Mouse (Mus musculus) MEL (cell line): ENCODE results near the gene Kcnn3. TPM values are rescaled to one million over a fixed set of nuclear protein-coding genes. Genes with fewer than 3 reads are reported as not detected.
A peak's percentile ranks its signal among the peaks of the same experiment; 100 is the strongest.

Experiments
- DNase-seq: peaks from one replicate; pipeline ENCODE4 v3.0.0; 2011; ENCODE audit warnings: low read depth, low spot score
- H3K27ac ChIP-seq: 2 replicates; pipeline ENCODE4 v1.5.1; 2012; ENCODE audit warnings: low read depth, mild to moderate bottlenecking, control low read depth, low read length, moderate library complexity; ENCODE audit not compliant: control insufficient read depth
- H3K27me3 ChIP-seq, 2 experiments: fragments of 150-350 bp in 1 of 2; sonication (generic) in 1 of 2; 2 replicates each; pipeline ENCODE4 v1.6.1; 2012; ENCODE audit warnings: low read length in 2 of 2, mild to moderate bottlenecking in 2 of 2, improper control_type of control experiment in 1 of 2, moderate library complexity in 1 of 2; ENCODE audit not compliant: insufficient read depth in 2 of 2, control insufficient read depth in 1 of 2
- H3K36me3 ChIP-seq, 2 experiments: 2 replicates each; pipeline ENCODE4 v1.6.1; 2012 to 2014; ENCODE audit warnings: low read length in 2 of 2, improper control_type of control experiment in 1 of 2, inconsistent platforms in 1 of 2, mild to moderate bottlenecking in 1 of 2; ENCODE audit not compliant: insufficient read depth in 2 of 2, control insufficient read depth in 1 of 2
- H3K4me1 ChIP-seq, 2 experiments: fragments of 150-350 bp in 1 of 2; sonication (generic) in 1 of 2; 2 replicates each; pipeline ENCODE4 v1.6.1; 2012; ENCODE audit warnings: low read length in 2 of 2, improper control_type of control experiment in 1 of 2, mild to moderate bottlenecking in 1 of 2; ENCODE audit not compliant: insufficient read depth in 2 of 2, control insufficient read depth in 1 of 2
- H3K4me3 ChIP-seq, 2 experiments: fragments of 150-350 bp in 1 of 2; sonication (generic) in 1 of 2; 2 replicates each; pipeline ENCODE4 v1.5.1; 2012; ENCODE audit warnings: low read depth in 2 of 2, low read length in 2 of 2, mild to moderate bottlenecking in 2 of 2, moderate library complexity in 2 of 2, control low read depth in 1 of 2, improper control_type of control experiment in 1 of 2; ENCODE audit not compliant: control insufficient read depth in 1 of 2, insufficient read depth in 1 of 2
- H3K79me2 ChIP-seq: 2 replicates; pipeline ENCODE4 v1.6.1; 2012; ENCODE audit warnings: mild to moderate bottlenecking, low read length, moderate library complexity; ENCODE audit not compliant: control insufficient read depth, poor library complexity, insufficient read depth
- H3K9ac ChIP-seq: 2 replicates; pipeline ENCODE4 v1.6.1; 2012; ENCODE audit warnings: low read depth, mild to moderate bottlenecking, control low read depth, low read length, moderate library complexity; ENCODE audit not compliant: control insufficient read depth, poor library complexity, severe bottlenecking
- H3K9me3 ChIP-seq: fragments of 150-350 bp; sonication (generic); replicated peaks from 2 replicates; pipeline ENCODE4 v1.6.1; 2012; ENCODE audit warnings: mild to moderate bottlenecking, low read length, improper control_type of control experiment, moderate library complexity; ENCODE audit not compliant: insufficient read depth
- BHLHE40 ChIP-seq: IDR thresholded peaks from 2 replicates; pipeline ENCODE4 v1.6.1; 2012; ENCODE audit warnings: low read depth, mild to moderate bottlenecking, inconsistent platforms, low read length, improper control_type of control experiment, borderline replicate concordance
- CHD1 ChIP-seq: IDR thresholded peaks from 2 replicates; pipeline ENCODE4 v1.6.1; 2012; ENCODE audit warnings: low read depth, mild to moderate bottlenecking, inconsistent platforms, low read length, improper control_type of control experiment
- CTCF ChIP-seq, 3 experiments: IDR thresholded peaks in 2 of 3; conservative IDR thresholded peaks in 1 of 3; 2 replicates each; pipeline ENCODE4 v1.5.1; 2011 to 2012; ENCODE audit warnings: low read length in 3 of 3, low read depth in 2 of 3, mild to moderate bottlenecking in 2 of 3, improper control_type of control experiment in 1 of 3, inconsistent platforms in 1 of 3, mixed read lengths in 1 of 3, moderate library complexity in 1 of 3; ENCODE audit not compliant: control insufficient read depth in 1 of 3, insufficient read depth in 1 of 3, poor library complexity in 1 of 3, severe bottlenecking in 1 of 3
- ETS1 ChIP-seq: IDR thresholded peaks from 2 replicates; pipeline ENCODE4 v1.6.1; 2012; ENCODE audit warnings: low read depth, mild to moderate bottlenecking, inconsistent platforms, low read length, improper control_type of control experiment, moderate library complexity
- GABPA ChIP-seq: IDR thresholded peaks from 2 replicates; pipeline ENCODE4 v1.6.1; 2012; ENCODE audit warnings: low read depth, mild to moderate bottlenecking, inconsistent platforms, low read length, improper control_type of control experiment, moderate library complexity
- GATA1 ChIP-seq: IDR thresholded peaks from 2 replicates; pipeline ENCODE4 v1.6.1; 2011; ENCODE audit warnings: low read depth, low read length, improper control_type of control experiment
- HCFC1 ChIP-seq: IDR thresholded peaks from 2 replicates; pipeline ENCODE4 v1.6.1; 2012; ENCODE audit warnings: low read depth, mild to moderate bottlenecking, inconsistent platforms, low read length, improper control_type of control experiment, moderate library complexity
- JUND ChIP-seq: IDR thresholded peaks from 2 replicates; pipeline ENCODE4 v1.6.1; 2011; ENCODE audit warnings: low read depth, mild to moderate bottlenecking, improper control_type of control experiment, low read length
- MAFK ChIP-seq: IDR thresholded peaks from 2 replicates; pipeline ENCODE4 v1.6.1; 2011; ENCODE audit warnings: low read depth, mild to moderate bottlenecking, low read length, improper control_type of control experiment, borderline replicate concordance
- MAX ChIP-seq: IDR thresholded peaks from 2 replicates; pipeline ENCODE4 v1.6.1; 2011; ENCODE audit warnings: low read length, improper control_type of control experiment
- MAZ ChIP-seq: IDR thresholded peaks from 2 replicates; pipeline ENCODE4 v1.6.1; 2012; ENCODE audit warnings: low read depth, mild to moderate bottlenecking, inconsistent platforms, low read length, improper control_type of control experiment
- MEF2A ChIP-seq: IDR thresholded peaks from 2 replicates; pipeline ENCODE4 v1.6.1; 2014; ENCODE audit warnings: low read depth, mild to moderate bottlenecking, inconsistent platforms, low read length, improper control_type of control experiment; ENCODE audit not compliant: poor library complexity, insufficient replicate concordance, severe bottlenecking; ENCODE audit errors: extremely low read depth
- MXI1 ChIP-seq: IDR thresholded peaks from 2 replicates; pipeline ENCODE4 v1.6.1; 2011; ENCODE audit warnings: mild to moderate bottlenecking, low read depth, low read length, improper control_type of control experiment
- MYC ChIP-seq: IDR thresholded peaks from 2 replicates; pipeline ENCODE4 v1.6.1; 2011; ENCODE audit warnings: low read depth, mild to moderate bottlenecking, low read length, improper control_type of control experiment, moderate library complexity
- NELFE ChIP-seq: IDR thresholded peaks from 2 replicates; pipeline ENCODE4 v1.6.1; 2011; ENCODE audit warnings: low read depth, low read length, improper control_type of control experiment
- NRF1 ChIP-seq: IDR thresholded peaks from 2 replicates; pipeline ENCODE4 v1.6.1; 2014; ENCODE audit warnings: low read depth, mild to moderate bottlenecking, inconsistent platforms, low read length, improper control_type of control experiment, moderate library complexity; ENCODE audit not compliant: poor library complexity, insufficient read depth, severe bottlenecking
- POLR2AphosphoS2 ChIP-seq: IDR thresholded peaks from 2 replicates; pipeline ENCODE4 v1.6.1; 2011; ENCODE audit warnings: low read length, improper control_type of control experiment
- POLR2AphosphoS5 ChIP-seq: IDR thresholded peaks from 2 replicates; pipeline ENCODE4 v1.6.1; 2012; ENCODE audit warnings: low read depth, borderline replicate concordance, mild to moderate bottlenecking, inconsistent platforms, low read length, moderate library complexity, mixed read lengths
- RAD21 ChIP-seq: IDR thresholded peaks from 2 replicates; pipeline ENCODE4 v1.6.1; 2011; ENCODE audit warnings: mild to moderate bottlenecking, low read depth, low read length, improper control_type of control experiment
- RCOR1 ChIP-seq: IDR thresholded peaks from 2 replicates; pipeline ENCODE4 v1.6.1; 2012; ENCODE audit warnings: low read depth, mild to moderate bottlenecking, inconsistent platforms, low read length, improper control_type of control experiment
- SMC3 ChIP-seq: IDR thresholded peaks from 2 replicates; pipeline ENCODE4 v1.6.1; 2011; ENCODE audit warnings: low read depth, low read length, improper control_type of control experiment
- TAL1 ChIP-seq: IDR thresholded peaks from 2 replicates; pipeline ENCODE4 v1.6.1; 2012; ENCODE audit warnings: mild to moderate bottlenecking, inconsistent platforms, low read length, moderate library complexity, mixed read lengths
- TBP ChIP-seq: IDR thresholded peaks from 2 replicates; pipeline ENCODE4 v1.8.0; 2011; ENCODE audit warnings: low read depth, low read length, improper control_type of control experiment
- UBTF ChIP-seq: IDR thresholded peaks from 2 replicates; pipeline ENCODE4 v1.6.1; 2012; ENCODE audit warnings: low read depth, mild to moderate bottlenecking, inconsistent platforms, low read length, improper control_type of control experiment, moderate library complexity, borderline replicate concordance; ENCODE audit not compliant: insufficient read depth
- USF1 ChIP-seq: IDR thresholded peaks from 2 replicates; pipeline ENCODE4 v1.6.1; 2014; ENCODE audit warnings: low read depth, mild to moderate bottlenecking, inconsistent platforms, low read length, improper control_type of control experiment, moderate library complexity
- ZC3H11A ChIP-seq: IDR thresholded peaks from 2 replicates; pipeline ENCODE4 v1.6.1; 2012; ENCODE audit warnings: low read depth, mild to moderate bottlenecking, inconsistent platforms, low read length, improper control_type of control experiment
- ZKSCAN1 ChIP-seq: IDR thresholded peaks from 2 replicates; pipeline ENCODE4 v1.6.1; 2012; ENCODE audit warnings: low read depth, mild to moderate bottlenecking, inconsistent platforms, low read length, improper control_type of control experiment, moderate library complexity
- ZMIZ1 ChIP-seq: IDR thresholded peaks from 2 replicates; pipeline ENCODE4 v1.6.1; 2012; ENCODE audit warnings: low read depth, mild to moderate bottlenecking, inconsistent platforms, low read length, improper control_type of control experiment, moderate library complexity
- polyA plus RNA-seq, 2 experiments: library from polyadenylated mRNA; stranded (reverse) in 1 of 2; unstranded in 1 of 2; fragments of >175 nt in 1 of 2; fragments of >200 nt in 1 of 2; gene quantifications; 2 replicates each; pipeline versions ENCODE4 v1.2.1 to v1.2.4; 2012; ENCODE audit warnings: low replicate concordance in 2 of 2, low read depth in 1 of 2; ENCODE audit not compliant: insufficient read length in 2 of 2, insufficient read depth in 1 of 2, missing spikeins in 1 of 2
- total RNA-seq: library from RNA; depleted of rRNA; stranded (reverse); fragments of 300-350 nt; gene quantifications from 2 replicates; pipeline ENCODE4 v1.2.3, GENCODE M21; 2012

Gene Kcnn3
- total and polyA plus RNA-seq, 3 experiments, result 0.04 TPM; not detected in 2

GRCm38 (mm10) chr3:89481488-89481887, 38.5 kb upstream of the Kcnn3 start:
- no peaks in the 10 kb centered on the region for H3K36me3 ChIP-seq
- DNase-seq, result peak; percentile 86
- no peak for TF ChIP-seq CHD1
- peak; percentile 42 for TF ChIP-seq RAD21
- no peak for TF ChIP-seq MEF2A
- 0 out of 2 replicates have a peak, but pooled peaks have one; percentile 6 for TF ChIP-seq USF1
- TF ChIP-seq NRF1, result no peak
- TF ChIP-seq UBTF, result no peak
- TF ChIP-seq NELFE, result 0 out of 2 replicates have a peak, but pooled peaks have one; percentile 38
- TF ChIP-seq CTCF (IDR thresholded peaks at IDR 0.05 in 2 of 3, conservative IDR thresholded peaks at IDR 0.05 in 1 of 3; ENCODE audit: control insufficient read depth in 1 of 3, insufficient read depth in 1 of 3, low read depth in 2 of 3, low read length in 3 of 3, poor library complexity in 1 of 3, severe bottlenecking in 1 of 3), result peak; percentile 90 to 100 (median 95)
- peak; percentile 69 for TF ChIP-seq SMC3
- TF ChIP-seq ZMIZ1, result no peak
- TF ChIP-seq HCFC1, result 0 out of 2 replicates have a peak, but pooled peaks have one; percentile 54
- TF ChIP-seq TAL1, result no peak
- TF ChIP-seq ZC3H11A, result peak; percentile 42
- no peak for TF ChIP-seq MXI1
- TF ChIP-seq MAX, result no peak; the same call in 1 of the 2 replicates
- no peak for TF ChIP-seq ETS1
- TF ChIP-seq, all 39 proteins: peak for 7
- H3K79me2 ChIP-seq, result no peaks in the 10 kb centered on the region
- H3K27ac ChIP-seq, result no peak overlapping the region
- no peak overlapping the region for H3K4me3 ChIP-seq
- no peak overlapping the region for H3K9ac ChIP-seq
- H3K9me3 ChIP-seq, result no peaks in the 10 kb centered on the region
- peaks cover 2 to 3% of the 10 kb centered on the region in 2 experiments; a peak in 2 of 4 replicates for H3K27me3 ChIP-seq
- H3K4me1 ChIP-seq, result no peaks in the 10 kb centered on the region

GRCm38 (mm10) chr3:89482249-89482648, 37.7 kb upstream of the Kcnn3 start:
- TF ChIP-seq MYC (no peak), RAD21 (no peak), GABPA (no peak), CHD1 (no peak), GATA1 (no peak), JUND (no peak), MAFK (no peak), RCOR1 (no peak), USF1 (no peak), ZKSCAN1 (no peak), POLR2AphosphoS2 (no peak), TBP (no peak), TAL1 (no peak), POLR2AphosphoS5 (no peak), BHLHE40 (no peak), CTCF (IDR thresholded peaks at IDR 0.05 in 2 of 3, conservative IDR thresholded peaks at IDR 0.05 in 1 of 3; ENCODE audit: control insufficient read depth in 1 of 3, insufficient read depth in 1 of 3, low read depth in 2 of 3, low read length in 3 of 3, poor library complexity in 1 of 3, severe bottlenecking in 1 of 3) (no peak), ZC3H11A (no peak), NELFE (no peak), MAZ (no peak), ZMIZ1 (no peak)
- H3K9ac ChIP-seq, result no peak overlapping the region
- DNase-seq, result no peak

More at GRCm38 (mm10) chr3:89482249-89482648, 37.7 kb upstream of the Kcnn3 start:
- no peaks in the 10 kb centered on the region for H3K79me2 ChIP-seq
- no peak overlapping the region for H3K27ac ChIP-seq
- H3K36me3 ChIP-seq, result no peaks in the 10 kb centered on the region
- no peak overlapping the region for H3K4me3 ChIP-seq
- no peaks in the 10 kb centered on the region for H3K9me3 ChIP-seq
- peaks cover 7 to 10% of the 10 kb centered on the region in 2 experiments for H3K27me3 ChIP-seq
- H3K4me1 ChIP-seq, result no peaks in the 10 kb centered on the region
